Mouse (Mus musculus) embryonic fibroblast, embryonic 13.5 days (primary cell): ENCODE data around the gene Inpp5a.

ENCODE experiments used
- CTCF ChIP-seq: IDR thresholded peaks from 2 replicates; pipeline ENCODE4 v1.5.1; 2011; ENCODE audit warnings: mild to moderate bottlenecking, control low read depth, low read length, moderate library complexity, borderline replicate concordance; ENCODE audit not compliant: insufficient read depth
- POLR2A ChIP-seq: IDR thresholded peaks from 2 replicates; pipeline ENCODE4 v1.6.1; 2011; ENCODE audit warnings: low read depth, mild to moderate bottlenecking, control low read depth, low read length, moderate library complexity

DNA sequence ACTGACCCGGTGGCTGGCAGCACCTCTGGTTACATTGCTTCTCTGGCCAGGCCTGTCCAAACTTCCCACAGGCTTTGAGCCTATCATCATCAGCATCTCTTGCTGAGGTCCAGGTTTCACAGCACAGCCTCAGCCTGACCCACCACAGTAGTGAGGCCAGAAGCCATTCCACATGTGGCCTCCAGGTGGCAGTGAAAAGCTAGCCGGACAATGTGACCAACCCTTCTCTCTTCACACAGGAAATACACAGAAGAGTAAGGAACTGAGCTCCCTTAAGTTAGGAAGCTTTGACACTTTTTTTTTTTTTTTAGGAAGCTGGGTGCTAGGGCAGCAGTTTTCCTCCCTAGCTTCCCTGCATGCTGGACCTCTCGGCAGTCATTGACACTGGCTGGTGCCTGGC lies 201.4 kb downstream of the Inpp5a start:
- TF ChIP-seq CTCF (peak; percentile 91), POLR2A (no peak)
